Mouse (Mus musculus): Measurements from ENCODE around the gene Galnt13.
"Not testable (repeated sequence)": the region's sequence is repeated elsewhere in the genome, so short reads cannot be mapped to it uniquely, and the experiment has no call there.

Galnt13 gene

DNA sequence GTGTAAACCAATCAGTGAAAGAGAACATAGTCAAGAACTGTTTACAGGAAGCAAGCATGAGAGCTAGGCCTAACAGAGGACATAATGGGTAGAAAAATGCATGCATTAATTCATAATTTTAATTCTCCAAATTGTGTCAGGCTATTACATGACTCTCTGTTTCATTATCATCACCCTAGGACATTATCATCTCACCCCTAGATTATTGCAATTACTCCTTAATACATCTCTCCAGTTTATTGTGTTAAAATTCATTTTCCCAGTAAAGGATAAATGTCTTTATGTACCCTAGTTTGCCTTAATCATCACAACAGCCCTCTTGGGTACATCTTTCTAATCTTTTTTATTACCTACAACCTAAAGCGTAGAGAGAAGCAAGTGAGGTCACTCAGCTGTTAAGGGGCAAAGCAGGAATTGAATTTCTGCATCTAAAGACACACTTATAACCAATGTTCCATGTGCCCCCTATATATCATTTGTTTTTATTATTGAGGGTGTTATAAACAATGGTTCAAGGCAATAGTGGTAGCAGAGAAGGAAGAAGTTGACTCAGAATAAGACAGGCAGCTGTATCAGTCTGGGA, 479.1 kb downstream of the Galnt13 start:
- DNase-seq (ENCODE audit: low spot score), result no peak

- no peak for DNase-seq (ENCODE audit: low spot score)
Observed at GRCm38 (mm10) chr2:54936369-54936768, 500.3 kb downstream of the Galnt13 start.

- DNase-seq (ENCODE audit: low spot score), result no peak
Observed at GRCm38 (mm10) chr2:54937306-54937705, 501.2 kb downstream of the Galnt13 start.

GRCm38 (mm10) chr2:54938075-54938474, 502.0 kb downstream of the Galnt13 start:
- DNase-seq (ENCODE audit: low spot score), result no peak

DNA sequence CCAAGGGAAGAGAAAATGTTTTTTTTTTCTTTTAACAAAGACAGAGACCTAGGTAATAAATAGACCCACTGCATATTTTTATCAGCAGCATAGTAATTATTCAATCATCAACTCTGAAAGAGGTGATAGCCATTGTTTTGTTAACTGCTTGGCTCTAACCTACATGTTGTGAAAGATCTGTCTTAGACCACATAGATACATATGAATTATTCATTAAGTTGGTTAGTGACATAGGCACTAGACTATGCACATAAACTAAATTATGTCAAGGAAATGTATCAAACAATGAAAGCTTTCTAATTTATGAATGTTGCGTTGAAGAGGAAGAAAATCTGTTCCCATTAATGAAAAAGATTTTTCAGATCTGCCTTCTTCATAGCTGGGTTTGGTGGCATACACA, 507.3 kb downstream of the Galnt13 start:
- DNase-seq (ENCODE audit: low spot score), result no peak

GRCm38 (mm10) chr2:54983839-54984238, 547.7 kb downstream of the Galnt13 start:
- DNase-seq (ENCODE audit: low spot score), result no peak

GRCm38 (mm10) chr2:55022539-55022938, 586.4 kb downstream of the Galnt13 start:
- not testable (repeated sequence) for DNase-seq (ENCODE audit: low spot score)

DNA sequence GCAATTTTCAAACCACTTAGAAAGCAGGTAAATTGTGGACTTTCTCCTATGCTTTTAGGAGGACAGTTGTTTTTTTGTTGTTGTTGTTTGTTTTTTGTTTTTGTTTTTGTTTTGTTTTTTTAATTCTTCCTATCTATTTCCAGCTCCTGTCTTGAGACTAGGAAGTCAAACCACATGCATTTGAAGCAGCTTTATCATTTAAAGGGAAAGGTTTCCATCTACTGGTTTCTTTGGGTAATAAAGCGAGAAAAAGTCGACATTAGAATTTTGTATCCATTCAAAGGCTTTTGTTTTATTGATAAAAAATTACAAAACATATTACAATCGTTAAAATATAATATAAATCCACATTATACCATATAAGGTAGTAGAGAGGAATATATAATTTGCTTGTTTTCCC, 598.5 kb downstream of the Galnt13 start:
- DNase-seq (ENCODE audit: low spot score), result no peak

DNA sequence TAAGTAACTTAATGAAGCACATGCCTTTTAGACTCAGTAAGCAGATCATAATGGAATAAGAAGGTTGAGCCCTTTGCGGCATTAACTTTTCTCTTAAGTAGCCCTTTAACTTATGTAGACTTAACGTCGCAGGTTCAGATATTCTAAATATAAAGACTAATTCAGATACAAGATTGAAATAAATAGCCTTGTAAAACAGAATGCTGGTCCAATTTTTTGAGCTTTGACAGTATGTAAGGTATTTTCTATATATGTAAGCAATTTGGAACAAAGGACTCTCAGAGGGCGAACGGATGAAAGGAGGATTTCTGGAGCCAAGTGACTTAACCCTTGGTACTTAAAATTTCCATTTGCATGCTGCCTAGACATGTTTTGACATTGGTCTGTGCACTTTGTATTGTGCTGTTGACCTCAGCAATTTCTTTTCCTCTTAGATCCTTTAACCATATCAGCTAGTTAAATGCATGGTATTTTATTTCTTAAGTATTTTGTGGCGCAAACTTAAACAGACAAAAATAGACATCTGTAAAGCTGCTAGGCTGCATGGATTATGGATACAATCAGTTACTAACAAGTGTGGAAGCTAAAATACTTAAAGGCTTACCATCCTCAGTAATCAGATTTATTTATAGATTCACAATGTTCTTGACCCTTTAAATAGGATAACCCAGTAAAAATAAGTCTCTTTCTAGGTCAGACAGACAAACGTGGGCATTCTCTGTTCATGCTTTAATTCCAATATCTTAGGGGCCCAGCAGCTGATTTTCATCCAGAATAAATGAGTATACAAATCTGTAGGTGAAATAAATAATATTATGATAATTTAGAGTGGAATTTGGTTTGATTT, 629.6 kb downstream of the Galnt13 start:
- DNase-seq (ENCODE audit: low spot score), result no peak

- DNase-seq (ENCODE audit: low spot score), result peak; percentile 2
Observed at GRCm38 (mm10) chr2:55085580-55085979, 649.5 kb downstream of the Galnt13 start.

- DNase-seq (ENCODE audit: low spot score), result no peak
Observed at GRCm38 (mm10) chr2:55088034-55088433, 651.9 kb downstream of the Galnt13 start.

DNA sequence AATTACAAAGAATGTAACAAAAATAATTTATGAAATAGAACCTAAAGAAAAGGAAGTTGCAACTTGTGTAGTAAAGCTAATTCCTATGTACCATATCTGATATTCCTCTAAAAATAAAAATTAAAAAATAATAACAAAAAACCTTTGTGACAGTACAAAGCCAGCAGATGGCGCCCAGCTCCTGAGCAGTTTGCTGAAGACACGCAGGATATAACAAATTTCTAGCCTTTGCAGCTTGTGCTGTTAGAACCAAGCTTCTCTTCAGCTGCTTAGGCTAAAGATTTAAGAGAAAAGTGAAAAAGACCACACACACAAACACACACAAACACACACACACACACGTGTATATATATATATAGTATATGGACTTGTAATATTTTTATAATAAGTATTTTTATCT, 654.2 kb downstream of the Galnt13 start:
- DNase-seq (ENCODE audit: low spot score), result no peak

DNA sequence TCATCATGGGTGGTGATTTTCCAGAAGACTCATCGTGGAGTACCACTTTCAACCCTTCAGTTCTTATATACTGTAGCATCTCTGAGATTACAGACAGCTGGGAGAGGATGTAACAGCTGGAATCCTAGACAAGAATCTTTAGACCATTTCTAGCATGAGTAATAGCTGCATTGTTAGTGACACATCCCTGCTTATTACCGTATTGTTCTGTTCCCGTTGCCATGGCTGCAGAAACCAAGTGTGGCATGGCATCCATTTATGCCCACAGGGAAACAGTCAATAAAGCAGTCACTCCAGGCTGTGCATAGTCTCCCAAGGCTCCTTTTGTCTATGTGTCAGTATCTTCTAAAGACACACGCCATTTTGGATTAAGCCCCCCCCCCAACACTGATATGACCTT, 655.4 kb downstream of the Galnt13 start:
- no peak for DNase-seq (ENCODE audit: low spot score)

GRCm38 (mm10) chr2:55099100-55099499, 663.0 kb downstream of the Galnt13 start:
- no peak for DNase-seq (ENCODE audit: low spot score)

DNA sequence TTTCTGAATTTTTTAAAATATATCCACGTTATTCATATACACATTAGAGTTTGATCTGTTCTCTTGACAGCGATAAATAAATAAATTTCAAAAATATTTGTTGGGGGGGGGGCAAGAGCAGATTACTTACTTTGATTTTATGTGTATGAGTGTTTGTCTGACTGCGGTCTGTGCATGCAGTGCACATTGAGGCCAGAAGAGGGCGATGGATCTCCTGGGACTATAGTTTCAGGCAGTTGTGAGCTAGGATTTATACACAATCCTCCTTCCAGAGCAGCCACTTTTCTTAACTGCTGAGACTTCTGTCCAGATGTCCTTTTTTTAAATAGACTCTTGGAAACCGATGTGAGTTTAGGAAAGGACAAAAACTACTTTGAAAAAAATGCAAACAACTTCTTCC, 665.2 kb downstream of the Galnt13 start:
- DNase-seq (ENCODE audit: low spot score), result no peak

GRCm38 (mm10) chr2:55103521-55103920, 667.4 kb downstream of the Galnt13 start:
- no peak for DNase-seq (ENCODE audit: low spot score)

DNA sequence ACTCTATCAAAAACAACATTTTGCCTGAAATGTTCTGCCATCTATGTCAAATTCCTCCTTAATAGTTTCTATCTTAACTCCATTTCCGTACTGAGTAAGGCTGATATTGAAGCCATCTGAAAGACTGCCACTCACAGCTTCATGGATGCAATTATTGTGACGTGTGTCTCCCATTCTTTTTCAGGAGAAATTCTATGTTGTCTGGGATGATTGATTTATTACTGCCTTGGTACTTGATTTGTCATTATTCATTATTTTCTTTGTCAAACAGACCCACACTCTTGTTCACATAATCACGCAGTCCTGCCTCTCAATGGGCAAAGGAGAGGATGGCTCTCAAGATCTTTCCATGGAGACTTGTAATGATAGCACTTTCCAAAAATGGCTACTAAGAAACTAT, 671.7 kb downstream of the Galnt13 start:
- DNase-seq (ENCODE audit: low spot score), result no peak

DNA sequence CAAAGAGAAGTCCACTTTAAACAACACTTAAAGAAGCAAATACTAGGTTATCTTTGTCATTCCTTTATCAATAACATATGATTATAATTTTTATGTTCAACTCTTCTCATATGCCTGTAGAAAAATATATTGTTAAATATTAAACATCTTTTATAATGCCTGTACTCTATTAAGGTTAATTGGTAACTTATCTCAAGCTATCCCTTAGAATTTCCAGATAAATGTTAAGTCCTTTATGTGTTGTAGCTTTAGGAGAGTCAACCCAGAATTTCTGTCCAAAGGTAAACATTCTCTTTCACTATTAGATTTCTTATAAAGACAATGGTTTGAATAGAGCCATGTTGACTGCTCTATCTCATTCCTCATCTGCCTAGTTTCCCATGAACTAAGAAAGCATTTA, 717.0 kb downstream of the Galnt13 start:
- no peak for DNase-seq (ENCODE audit: low spot score)

DNA sequence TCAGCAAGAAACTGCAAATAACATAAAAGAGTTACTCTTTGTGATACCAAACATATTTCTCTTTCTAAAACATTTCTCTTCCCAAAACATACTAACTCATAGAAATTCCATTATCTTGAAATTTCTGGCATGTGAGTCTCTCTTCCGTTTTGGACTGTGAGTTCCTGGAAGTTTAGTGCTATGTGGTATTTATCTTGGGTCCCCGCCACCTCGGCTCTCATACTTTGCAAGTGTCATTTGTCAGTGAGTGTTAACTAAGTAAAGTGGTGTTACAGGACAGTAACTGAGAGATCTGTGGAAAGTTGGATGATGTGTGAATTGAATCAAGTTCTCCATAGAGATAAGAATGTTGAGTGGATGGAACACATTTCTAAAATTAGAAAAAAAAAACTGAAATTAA, 728.7 kb downstream of the Galnt13 start:
- DNase-seq (ENCODE audit: low spot score), result no peak

All from lung, postnatal 25 days (tissue).